Mouse (Mus musculus) telencephalon, adult 2 months (tissue): ENCODE results near the gene Alox15.

Experiments used
- DNase-seq: peaks from one replicate; pipeline ENCODE4 v3.0.0-alpha.2; 2011; ENCODE audit warnings: low read depth, low spot score

Gene Alox15

DNA sequence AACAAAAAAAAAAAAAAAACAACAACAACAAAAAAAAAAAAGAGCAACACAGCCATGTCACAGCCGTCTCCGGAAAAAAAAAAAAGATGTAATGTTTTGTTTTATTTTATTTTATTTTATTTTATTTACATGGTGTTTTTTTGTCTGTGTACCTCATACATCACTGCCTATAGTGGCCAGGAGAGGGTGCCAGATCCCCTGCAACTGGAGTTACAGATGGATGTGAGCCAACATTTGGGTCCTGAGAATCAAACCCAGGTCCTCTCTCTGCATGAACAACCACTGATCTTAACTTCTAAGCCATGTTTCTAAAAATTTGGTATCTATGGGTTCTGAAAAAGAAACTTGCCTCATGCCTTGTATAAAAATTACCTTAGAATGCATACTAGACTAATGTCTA is 43.5 kb downstream of the Alox15 start:
- no peak for DNase-seq

GRCm38 (mm10) chr11:70306159-70306558 is 45.7 kb downstream of the Alox15 start:
- DNase-seq, result no peak

- no peak for DNase-seq
These were observed 49.5 kb downstream of the Alox15 start for GRCm38 (mm10) chr11:70302293-70302692.

DNA sequence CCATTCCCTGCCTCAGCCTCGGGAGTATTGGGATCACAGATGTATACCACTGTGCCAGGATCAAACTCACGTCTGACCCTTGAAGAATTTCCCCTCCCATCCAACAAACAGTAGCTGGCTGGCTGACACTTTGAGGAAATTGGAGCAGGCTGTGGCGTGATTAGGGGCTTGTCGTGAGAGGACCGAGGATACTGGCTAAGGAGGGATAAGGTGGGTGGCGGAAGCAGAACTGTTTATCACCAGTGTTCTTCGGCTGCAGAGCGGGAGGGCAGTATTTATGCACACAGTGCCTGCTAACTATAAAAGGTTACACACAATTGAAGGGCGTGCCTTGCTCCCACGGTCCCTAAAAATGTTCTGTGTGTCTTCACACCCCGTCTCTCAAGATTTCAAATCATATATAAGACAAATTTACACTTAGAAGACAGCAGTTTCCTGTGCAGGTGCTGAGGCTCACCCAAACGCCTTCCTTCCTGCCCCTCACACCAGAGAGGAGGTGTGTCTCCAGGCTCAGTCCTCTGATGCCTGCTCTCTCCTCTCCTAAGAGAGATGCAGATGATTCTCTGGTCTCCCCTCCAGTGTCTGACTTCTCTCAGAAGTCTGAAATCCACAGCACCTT is 53.9 kb downstream of the Alox15 start:
- DNase-seq, result no peak

DNA sequence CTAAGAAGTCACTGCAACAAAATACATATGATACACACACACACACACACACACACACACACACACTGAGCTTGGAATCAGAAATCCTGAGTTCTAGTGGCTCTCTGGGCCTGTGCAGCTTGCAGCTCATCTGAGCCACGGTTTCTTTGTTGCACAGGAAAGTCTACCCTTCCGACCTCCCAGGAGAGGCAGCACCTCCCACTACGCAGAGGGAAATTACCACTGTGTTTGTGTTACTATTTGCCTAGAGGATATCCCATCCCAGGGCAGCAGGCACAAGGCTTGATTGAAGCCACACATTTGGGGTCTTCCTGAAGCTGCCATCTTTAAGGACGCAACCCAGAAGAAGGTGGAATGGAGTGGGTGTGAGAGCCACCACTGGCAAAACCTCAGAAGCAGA is 54.4 kb downstream of the Alox15 start:
- DNase-seq, result no peak
